Mouse (Mus musculus) erythroblast, embryonic 14.5 days (primary cell): ENCODE results near the gene Anxa4.

Experiments used
- GATA1 ChIP-seq: IDR thresholded peaks from 2 replicates; pipeline ENCODE4 v1.6.1; 2012; ENCODE audit warnings: low read length, inconsistent platforms, mixed read lengths
- TAL1 ChIP-seq: IDR thresholded peaks from 3 replicates; pipeline ENCODE4 v1.6.1; 2012; ENCODE audit warnings: low read length, inconsistent platforms, mixed read lengths

DNA sequence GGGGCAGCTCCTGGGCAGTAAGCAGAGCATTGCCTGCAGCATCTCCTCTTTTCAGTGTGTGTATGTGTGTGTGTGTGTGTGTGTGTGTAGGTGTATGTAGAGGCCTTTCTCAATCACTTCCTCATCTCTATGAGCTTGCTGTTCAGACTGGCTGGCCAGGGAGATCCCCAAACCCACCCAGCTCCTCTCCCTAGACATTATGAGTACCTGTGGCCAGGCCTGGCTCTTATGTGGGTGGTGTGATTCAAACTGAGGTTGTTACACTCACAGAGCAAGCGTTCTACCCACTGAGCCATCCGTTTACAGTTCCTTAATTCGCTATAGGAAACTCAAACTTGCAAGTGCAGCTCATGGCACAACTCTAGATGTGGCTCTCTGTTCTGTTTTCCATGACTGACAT, 8.6 kb downstream of the Anxa4 start:
- TF ChIP-seq GATA1 (no peak), TAL1 (no peak)
